ENCODE assay signal across 20 mouse cellular contexts in the genomic region with DNA sequence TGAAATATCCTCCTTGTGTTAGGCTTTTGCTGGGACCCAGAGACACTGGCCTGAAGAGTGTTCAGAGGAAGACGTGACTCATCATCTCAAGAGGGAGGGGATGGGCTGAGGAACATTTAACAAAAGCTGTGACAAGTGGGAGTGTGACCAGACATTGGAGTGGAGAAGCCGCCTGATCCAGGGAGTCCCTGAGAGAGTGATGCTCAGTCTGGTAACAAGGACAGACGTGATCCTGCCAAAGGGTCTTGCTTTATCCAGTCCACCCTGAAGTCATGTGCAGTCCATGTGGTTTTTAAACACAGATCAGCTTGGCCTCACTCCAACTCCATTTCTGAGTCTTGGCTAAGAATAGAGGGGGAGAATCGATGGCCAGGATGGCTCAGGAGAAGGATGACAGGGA.
A peak's percentile ranks its signal among the peaks of the same experiment; 100 is the strongest.
DNase-seq lines count a peak whose midpoint lies in the region; ATAC-seq and TF ChIP-seq lines count a peak whose summit lies in the region.
"Had no signal": no experiment of that assay in that cellular context is flagged by ENCODE, and none has a peak within 500 bp of the region (broad histone marks: within the 10 kb centered on the region; RNA-seq: fewer than 3 reads in every experiment).

No protein-coding gene starts in this region.

- ATAC-seq in lung, embryonic 14.5 days (ENCODE audit: insufficient read depth), result no peak; the same call in 1 of the 2 replicates
- ATAC-seq: CD4-positive, CD25-positive, alpha-beta regulatory T cell, adult 4 months; forebrain, postnatal 0 days; intestine, embryonic 15.5 days had no signal

- H3K4me3 ChIP-seq in heart, embryonic 10.5 days, result no peak overlapping the region
- no peak overlapping the region for H3K4me3 ChIP-seq in lung, embryonic 14.5 days (ENCODE audit: low read depth, low read length)
- H3K4me3 ChIP-seq: erythroblast, embryonic 14.5 days; intestine, embryonic 15.5 days; left cerebral cortex, adult 2 months; midbrain, embryonic 12.5 days; myocyte had no signal

- intact Hi-C loops in heart, postnatal 10 days (cut with DNase I), result no loop called here

- TF ChIP-seq CTCF in lung, embryonic 14.5 days (IDR thresholded peaks at IDR 0.05; ENCODE audit: low read depth), result no peak

- WGBS in heart, embryonic 10.5 days, result 52% methylated on average over 4 of the region's 4 CpGs
- 46% methylated on average over 4 of the region's 4 CpGs for WGBS in lung, embryonic 14.5 days

- peaks cover 3% of the 10 kb centered on the region; the same call in 1 of the 2 replicates for H3K9me3 ChIP-seq in heart, embryonic 10.5 days
- 0 out of 2 replicates have a peak, but pooled peaks cover 3% of the 10 kb centered on the region for H3K9me3 ChIP-seq in lung, embryonic 14.5 days (ENCODE audit: low read depth, low read length)
- H3K9me3 ChIP-seq: intestine, embryonic 15.5 days; midbrain, embryonic 12.5 days had no signal

- no peaks in the 10 kb centered on the region for H3K36me3 ChIP-seq in heart, embryonic 10.5 days
- no peaks in the 10 kb centered on the region for H3K36me3 ChIP-seq in lung, embryonic 14.5 days (ENCODE audit: insufficient read depth)
- H3K36me3 ChIP-seq: intestine, embryonic 15.5 days; midbrain, embryonic 12.5 days had no signal

- H3K4me2 ChIP-seq in lung, embryonic 14.5 days, result no peak overlapping the region
- H3K4me2 ChIP-seq: intestine, embryonic 15.5 days; liver, embryonic 11.5 days; midbrain, embryonic 12.5 days had no signal

- no peaks in the 10 kb centered on the region for H3K27me3 ChIP-seq in heart, embryonic 10.5 days (ENCODE audit: insufficient read depth, poor library complexity, severe bottlenecking)
- no peaks in the 10 kb centered on the region for H3K27me3 ChIP-seq in lung, embryonic 14.5 days (ENCODE audit: insufficient read depth, low read length)
- H3K27me3 ChIP-seq: intestine, embryonic 15.5 days; midbrain, embryonic 12.5 days had no signal

- DNase-seq in heart, adult 11 months, result peak; percentile 96
- DNase-seq in heart, embryonic 10.5 days (ENCODE audit: low spot score), result no peak
- DNase-seq in lung, embryonic 14.5 days, result peak; percentile 44
- no peak for DNase-seq in lung, postnatal 4 days
- peak; percentile 42 to 51 for DNase-seq in heart, adult 9 months (ENCODE audit: low spot score in 2 of 2)
- peak; percentile 53 to 57 for DNase-seq in heart, postnatal 10 days
- DNase-seq in layer of hippocampus, adult 11-12 months (ENCODE audit: low spot score), result no peak
- no peak for DNase-seq in urinary bladder, postnatal 10 days (ENCODE audit: low spot score)
- DNase-seq: forebrain, postnatal 0 days; kidney, postnatal 14 days; lung, postnatal 36 days; right cerebral cortex, postnatal 4 days; thymus, postnatal 25 days had no signal

- no peak overlapping the region for H3K27ac ChIP-seq in heart, embryonic 10.5 days
- H3K27ac ChIP-seq in lung, embryonic 14.5 days (ENCODE audit: low read depth), result no peak overlapping the region
- H3K27ac ChIP-seq: intestine, embryonic 15.5 days; left cerebral cortex, adult 2 months; midbrain, embryonic 12.5 days had no signal

- peaks cover 9% of the 10 kb centered on the region; the same call in 1 of the 2 replicates for H3K4me1 ChIP-seq in heart, embryonic 10.5 days
- H3K4me1 ChIP-seq in lung, embryonic 14.5 days (ENCODE audit: insufficient read depth), result no peaks in the 10 kb centered on the region
- H3K4me1 ChIP-seq: intestine, embryonic 15.5 days; midbrain, embryonic 12.5 days had no signal

- H3K9ac ChIP-seq in lung, embryonic 14.5 days, result no peak overlapping the region
- H3K9ac ChIP-seq: forebrain, postnatal 0 days; intestine, embryonic 15.5 days; midbrain, embryonic 12.5 days had no signal

Comparison
In these comparisons a context has a peak if more than half of its experiments do, and no peak if none do; other contexts are left out.
1. DNase-seq: peak in heart, adult 11 months (single experiment), lung, embryonic 14.5 days (single experiment), heart, adult 9 months (2 of 2) and heart, postnatal 10 days (2 of 2); none in heart, embryonic 10.5 days (single experiment), lung, postnatal 4 days (0 of 2), layer of hippocampus, adult 11-12 months (single experiment) and urinary bladder, postnatal 10 days (single experiment).